Mouse (Mus musculus): Measurements from ENCODE around the gene Usp49. TPM values are rescaled to one million over a fixed set of nuclear protein-coding genes. Genes with fewer than 3 reads are reported as not detected.

Usp49 gene
- polyA plus RNA-seq, 1 experiment, result 8.8 TPM

DNA sequence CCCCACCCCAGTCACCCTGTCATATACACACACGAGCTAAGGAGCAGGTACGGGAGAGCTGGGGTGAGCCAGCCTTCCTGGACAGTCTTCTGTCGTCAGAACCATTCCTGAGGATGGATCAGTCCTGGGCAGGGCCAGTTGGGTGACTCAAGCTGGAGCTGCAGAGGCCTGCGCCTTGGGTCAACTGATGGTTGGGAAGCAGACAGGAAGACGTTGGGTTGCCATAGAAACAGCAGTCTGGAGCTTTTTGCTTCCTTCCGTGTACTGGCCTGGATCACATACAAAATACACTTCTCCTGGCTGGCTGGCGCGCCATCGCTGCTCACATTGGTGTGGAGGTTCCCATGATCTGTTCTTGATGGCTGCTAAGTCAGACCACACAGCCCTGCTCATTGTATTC lies 71.3 kb downstream of the Usp49 start:
- no peaks in the 10 kb centered on the region; the same call in 1 of the 2 replicates for H3K4me1 ChIP-seq (ENCODE audit: control insufficient read depth, insufficient read depth, low read length)
- no peak overlapping the region for H3K4me3 ChIP-seq (ENCODE audit: insufficient read depth, low read length)
- H3K27ac ChIP-seq (ENCODE audit: insufficient read depth, low read length), result no peak overlapping the region
- no peak for TF ChIP-seq CTCF (IDR thresholded peaks at IDR 0.05; ENCODE audit: borderline replicate concordance, insufficient read depth, low read length)
- no peak for TF ChIP-seq POLR2A (IDR thresholded peaks at IDR 0.05; ENCODE audit: low read depth, low read length)

DNA sequence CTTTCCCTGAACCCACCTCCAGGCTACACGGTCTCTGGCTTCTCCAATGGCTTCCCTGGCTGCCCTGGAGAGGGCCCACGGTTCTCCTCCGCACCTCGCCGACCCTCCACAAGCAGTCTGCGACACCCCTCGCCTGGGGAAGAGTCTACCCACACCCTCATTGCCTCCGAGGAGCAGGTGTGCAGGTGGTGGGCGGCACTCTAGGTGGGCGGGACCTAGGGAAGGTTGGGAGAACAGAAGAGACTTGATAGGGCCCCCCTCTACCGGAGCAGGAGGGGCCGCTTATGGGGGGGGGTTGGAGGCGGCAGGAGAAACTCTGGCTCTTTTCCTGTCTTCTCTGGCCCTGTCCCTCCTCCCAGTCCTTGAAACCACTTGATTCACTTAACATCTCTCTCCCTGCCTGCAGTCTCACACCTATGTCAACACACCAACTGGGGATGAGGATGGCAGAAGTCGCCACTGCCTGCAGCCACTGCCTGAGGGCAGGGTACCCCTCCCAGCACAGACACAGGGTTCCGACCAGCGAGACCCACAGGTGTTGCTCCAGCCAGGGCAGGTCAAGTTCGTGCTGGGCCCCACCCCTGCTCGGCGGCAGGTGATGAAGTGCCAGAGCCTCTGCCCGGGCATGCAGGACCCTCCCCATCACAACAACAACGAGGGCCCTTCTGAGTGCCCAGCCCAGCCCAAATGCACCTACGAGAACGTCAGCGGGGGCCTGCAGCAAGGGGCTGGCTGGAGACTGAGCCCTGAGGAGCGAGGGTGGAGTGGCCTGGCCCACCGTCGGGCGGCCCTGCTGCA lies 72.3 kb downstream of the Usp49 start:
- H3K27ac ChIP-seq (ENCODE audit: insufficient read depth, low read length), result no peak overlapping the region
- no peak for TF ChIP-seq CTCF (IDR thresholded peaks at IDR 0.05; ENCODE audit: borderline replicate concordance, insufficient read depth, low read length)
- no peak for TF ChIP-seq POLR2A (IDR thresholded peaks at IDR 0.05; ENCODE audit: low read depth, low read length)
- no peaks in the 10 kb centered on the region; the same call in 1 of the 2 replicates for H3K4me1 ChIP-seq (ENCODE audit: control insufficient read depth, insufficient read depth, low read length)
- no peak overlapping the region for H3K4me3 ChIP-seq (ENCODE audit: insufficient read depth, low read length)

GRCm38 (mm10) chr17:47703556-47703955 lies 73.1 kb downstream of the Usp49 start:
- TF ChIP-seq POLR2A (IDR thresholded peaks at IDR 0.05; ENCODE audit: low read depth, low read length) (no peak), CTCF (IDR thresholded peaks at IDR 0.05; ENCODE audit: borderline replicate concordance, insufficient read depth, low read length) (no peak)
- Histone ChIP-seq H3K4me1 (ENCODE audit: control insufficient read depth, insufficient read depth, low read length) (no peaks in the 10 kb centered on the region; the same call in 1 of the 2 replicates), H3K4me3 (ENCODE audit: insufficient read depth, low read length) (no peak overlapping the region), H3K27ac (ENCODE audit: insufficient read depth, low read length) (no peak overlapping the region)

DNA sequence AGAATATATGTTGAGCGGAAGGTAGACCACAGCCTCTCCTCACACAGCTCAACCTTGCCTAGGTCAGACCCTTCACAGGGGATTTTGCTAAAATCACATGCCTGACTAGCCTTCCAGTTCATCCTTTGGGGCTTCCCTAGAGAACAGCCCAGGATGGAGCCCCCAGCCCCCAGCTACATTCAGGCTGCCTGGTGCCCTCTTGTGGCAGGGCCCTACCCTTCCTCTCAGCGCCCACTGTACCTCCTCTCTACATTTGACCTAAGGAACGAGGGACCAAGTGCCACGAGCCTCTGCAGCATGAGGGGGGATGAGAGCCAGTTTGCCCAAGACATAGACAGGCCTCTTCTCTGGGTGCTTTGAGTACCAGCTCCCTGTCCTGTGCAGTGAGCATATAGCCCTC lies 74.2 kb downstream of the Usp49 start:
- Histone ChIP-seq H3K4me3 (ENCODE audit: insufficient read depth, low read length) (no peak overlapping the region), H3K27ac (ENCODE audit: insufficient read depth, low read length) (no peak overlapping the region), H3K4me1 (ENCODE audit: control insufficient read depth, insufficient read depth, low read length) (no peaks in the 10 kb centered on the region; the same call in 1 of the 2 replicates)
- TF ChIP-seq CTCF (IDR thresholded peaks at IDR 0.05; ENCODE audit: borderline replicate concordance, insufficient read depth, low read length) (no peak), POLR2A (IDR thresholded peaks at IDR 0.05; ENCODE audit: low read depth, low read length) (no peak)

DNA sequence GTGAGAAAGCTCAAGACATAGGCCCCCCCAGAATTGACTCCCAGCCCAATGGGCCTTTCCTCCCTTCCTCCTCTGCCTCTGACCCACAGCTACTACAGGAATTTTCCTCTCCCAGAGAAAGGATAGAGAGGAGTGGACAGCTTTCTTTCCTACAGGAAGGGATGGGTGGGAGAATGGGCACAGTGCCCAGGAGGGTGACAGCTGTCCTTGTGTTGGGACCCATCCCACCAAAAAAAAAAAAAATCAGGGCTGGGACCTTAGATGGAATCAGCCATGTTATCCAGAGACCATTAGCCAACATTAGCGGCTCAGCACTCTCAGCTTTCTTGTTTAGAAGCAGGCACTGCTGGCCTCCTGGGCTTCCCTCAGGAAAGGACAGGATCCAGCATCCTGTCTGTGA lies 75.7 kb downstream of the Usp49 start:
- Histone ChIP-seq H3K4me1 (ENCODE audit: control insufficient read depth, insufficient read depth, low read length) (no peaks in the 10 kb centered on the region; the same call in 1 of the 2 replicates), H3K4me3 (ENCODE audit: insufficient read depth, low read length) (no peak overlapping the region), H3K27ac (ENCODE audit: insufficient read depth, low read length) (no peak overlapping the region)
- no peak for TF ChIP-seq POLR2A (IDR thresholded peaks at IDR 0.05; ENCODE audit: low read depth, low read length)
- TF ChIP-seq CTCF (IDR thresholded peaks at IDR 0.05; ENCODE audit: borderline replicate concordance, insufficient read depth, low read length), result no peak

- Histone ChIP-seq H3K4me3 (ENCODE audit: insufficient read depth, low read length) (no peak overlapping the region), H3K27ac (ENCODE audit: insufficient read depth, low read length) (no peak overlapping the region), H3K4me1 (ENCODE audit: control insufficient read depth, insufficient read depth, low read length) (no peaks in the 10 kb centered on the region)
- no peak for TF ChIP-seq CTCF (IDR thresholded peaks at IDR 0.05; ENCODE audit: borderline replicate concordance, insufficient read depth, low read length)
- no peak for TF ChIP-seq POLR2A (IDR thresholded peaks at IDR 0.05; ENCODE audit: low read depth, low read length)
Measured at GRCm38 (mm10) chr17:47707961-47708360, 77.5 kb downstream of the Usp49 start.

- H3K27ac ChIP-seq (ENCODE audit: insufficient read depth, low read length), result no peak overlapping the region
Measured at GRCm38 (mm10) chr17:47708972-47709371, 78.5 kb downstream of the Usp49 start.

DNA sequence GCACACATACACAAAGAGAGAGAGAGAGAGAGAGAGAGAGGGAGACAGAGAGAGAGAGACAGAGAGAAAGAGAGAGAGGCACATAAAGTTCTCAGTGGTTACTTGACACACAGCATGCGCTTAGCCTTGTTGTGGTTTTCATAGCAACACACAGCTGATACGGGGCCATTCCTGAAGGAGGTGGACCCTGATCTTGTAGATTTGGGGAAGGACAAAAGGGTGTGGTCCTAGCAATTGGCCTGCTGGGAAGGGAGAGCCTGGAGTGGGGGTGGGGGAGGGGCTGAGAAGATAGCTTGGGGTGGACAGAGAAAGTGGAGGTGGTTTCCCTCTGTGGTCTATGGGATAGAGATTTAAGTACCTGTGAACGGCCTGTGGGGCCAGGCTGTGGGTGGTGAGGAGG lies 79.5 kb downstream of the Usp49 start:
- no peak overlapping the region for H3K4me3 ChIP-seq (ENCODE audit: insufficient read depth, low read length)
- TF ChIP-seq CTCF (IDR thresholded peaks at IDR 0.05; ENCODE audit: borderline replicate concordance, insufficient read depth, low read length) (no peak), POLR2A (IDR thresholded peaks at IDR 0.05; ENCODE audit: low read depth, low read length) (no peak)
- H3K27ac ChIP-seq (ENCODE audit: insufficient read depth, low read length), result no peak overlapping the region
- no peaks in the 10 kb centered on the region for H3K4me1 ChIP-seq (ENCODE audit: control insufficient read depth, insufficient read depth, low read length)

More at GRCm38 (mm10) chr17:47708972-47709371, 78.5 kb downstream of the Usp49 start:
- Histone ChIP-seq H3K4me3 (ENCODE audit: insufficient read depth, low read length) (no peak overlapping the region), H3K4me1 (ENCODE audit: control insufficient read depth, insufficient read depth, low read length) (no peaks in the 10 kb centered on the region)
- TF ChIP-seq CTCF (IDR thresholded peaks at IDR 0.05; ENCODE audit: borderline replicate concordance, insufficient read depth, low read length) (no peak), POLR2A (IDR thresholded peaks at IDR 0.05; ENCODE audit: low read depth, low read length) (no peak)

DNA sequence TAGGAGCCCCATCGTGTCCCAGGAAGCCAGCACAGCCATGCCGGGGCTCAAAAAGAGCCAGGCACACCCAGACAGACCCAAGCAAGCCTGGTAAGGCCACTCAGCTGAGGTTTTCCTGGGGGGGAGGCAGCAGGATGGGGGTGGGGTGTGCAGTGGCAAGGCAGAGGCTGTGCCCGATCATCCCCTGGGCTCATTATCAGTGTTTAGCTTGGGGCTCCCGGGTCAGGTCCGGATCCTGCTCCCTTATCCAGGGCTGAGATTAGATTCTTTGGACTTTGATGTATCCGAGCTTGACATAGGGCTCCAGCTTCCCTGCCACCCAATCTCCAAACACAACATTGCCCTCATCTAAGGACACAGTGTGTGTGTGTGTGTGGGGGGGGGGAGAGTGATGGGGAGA lies 81.4 kb downstream of the Usp49 start:
- H3K27ac ChIP-seq (ENCODE audit: insufficient read depth, low read length), result no peak overlapping the region
- H3K4me1 ChIP-seq (ENCODE audit: control insufficient read depth, insufficient read depth, low read length), result no peaks in the 10 kb centered on the region
- TF ChIP-seq POLR2A (IDR thresholded peaks at IDR 0.05; ENCODE audit: low read depth, low read length) (no peak), CTCF (IDR thresholded peaks at IDR 0.05; ENCODE audit: borderline replicate concordance, insufficient read depth, low read length) (no peak)
- no peak overlapping the region for H3K4me3 ChIP-seq (ENCODE audit: insufficient read depth, low read length)

- TF ChIP-seq POLR2A (IDR thresholded peaks at IDR 0.05; ENCODE audit: low read depth, low read length) (no peak), CTCF (IDR thresholded peaks at IDR 0.05; ENCODE audit: borderline replicate concordance, insufficient read depth, low read length) (no peak)
- no peaks in the 10 kb centered on the region for H3K4me1 ChIP-seq (ENCODE audit: control insufficient read depth, insufficient read depth, low read length)
- no peak overlapping the region for H3K27ac ChIP-seq (ENCODE audit: insufficient read depth, low read length)
- H3K4me3 ChIP-seq (ENCODE audit: insufficient read depth, low read length), result no peak overlapping the region
Measured at GRCm38 (mm10) chr17:47712889-47713571, 82.5 kb downstream of the Usp49 start.

All from embryonic fibroblast, embryonic 13.5 days (primary cell).